Mouse (Mus musculus): ENCODE measurements around the gene Spcs2. TPM values are rescaled to one million over a fixed set of nuclear protein-coding genes. Genes with fewer than 3 reads are reported as not detected.

Gene Spcs2
- 10 to 100 TPM; 76.7 to 79.4 TPM for total RNA-seq (2021)
- long read RNA-seq, experiment 1, transcript Spcs2-201 (5 exons, 2,909 nt): major isoform, 101 of 109 reads
- long read RNA-seq, experiment 1, partial matches to known transcripts: 3 of 109 reads
- long read RNA-seq, experiment 1, other reads (novel, unspliced or antisense): 1 of 109 reads
- long read RNA-seq, experiment 2, transcript Spcs2-201 (5 exons, 2,909 nt): major isoform, 114 of 122 reads
- long read RNA-seq, experiment 2, partial matches to known transcripts: 2 of 122 reads
- long read RNA-seq, experiment 2, other reads (novel, unspliced or antisense): 3 of 122 reads

DNA sequence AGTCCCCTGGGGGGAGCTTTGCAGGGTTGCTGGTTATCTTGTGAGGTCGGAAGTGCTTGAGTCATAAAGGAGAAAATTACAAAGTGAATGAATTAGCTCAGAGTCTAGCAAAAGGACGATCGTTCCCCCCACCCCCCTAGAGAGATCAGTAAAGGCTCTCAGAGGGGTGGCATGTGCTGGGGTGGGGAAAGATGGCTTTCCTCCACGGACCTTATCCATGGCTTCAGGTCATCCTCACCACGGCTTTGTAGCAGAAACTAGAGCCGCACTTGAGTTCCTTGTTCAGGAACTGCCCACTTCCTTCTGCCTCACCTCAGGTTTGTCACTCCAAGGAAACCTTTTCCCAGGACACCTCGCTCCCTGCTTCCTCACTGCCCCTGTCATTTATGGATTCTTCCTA lies at the start of gene Spcs2:
Gene Spcs2, minus strand, starts transcription at position 101 of the 400 bp plus-strand sequence.
- intact Hi-C loops (cut with DNase I): no loop called here
- H3K4me3 ChIP-seq: no peak within 1 kb of the TSS
- DNase-seq: no peak
- no peak within 1 kb of the TSS for H3K27ac ChIP-seq
- no peak for TF ChIP-seq CTCF (IDR thresholded peaks at IDR 0.05)

- TF ChIP-seq CTCF (IDR thresholded peaks at IDR 0.05): no peak
- H3K27ac ChIP-seq: no peak overlapping the region
- H3K4me3 ChIP-seq: no peak overlapping the region
- intact Hi-C loops (cut with DNase I): no loop called here
- no peak for DNase-seq
Observed at GRCm38 (mm10) chr7:99911038-99911437, 47.8 kb upstream of the Spcs2 start.

- Histone ChIP-seq H3K27ac (no peak overlapping the region), H3K4me3 (no peak overlapping the region)
- DNase-seq: no peak
- TF ChIP-seq CTCF (IDR thresholded peaks at IDR 0.05): no peak
- intact Hi-C loops (cut with DNase I): no loop called here
Observed at GRCm38 (mm10) chr7:99907463-99907862, 44.2 kb upstream of the Spcs2 start.

DNA sequence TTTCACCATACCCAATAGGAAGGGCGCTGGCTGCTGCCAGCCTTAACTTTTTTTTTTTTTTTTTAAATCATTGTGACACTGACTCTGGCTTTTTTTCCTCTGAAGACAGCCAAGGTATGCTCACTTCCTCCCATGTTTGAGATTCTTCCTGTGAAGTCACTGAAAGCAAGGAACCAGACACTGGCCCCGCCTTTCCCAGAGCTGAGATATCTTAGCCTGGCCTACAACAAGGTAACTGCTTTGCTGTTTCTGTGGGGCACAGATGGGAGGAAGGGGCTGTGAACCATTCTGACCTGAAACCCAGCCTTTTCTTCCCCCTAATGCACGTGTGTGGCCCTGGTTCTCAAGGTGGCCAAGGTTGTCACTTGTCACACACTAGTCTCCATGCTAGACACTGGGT lies 43.1 kb upstream of the Spcs2 start:
- intact Hi-C loops (cut with DNase I): no loop called here
- DNase-seq: no peak
- H3K27ac ChIP-seq: no peak overlapping the region
- H3K4me3 ChIP-seq: no peak overlapping the region
- no peak for TF ChIP-seq CTCF (IDR thresholded peaks at IDR 0.05)

DNA sequence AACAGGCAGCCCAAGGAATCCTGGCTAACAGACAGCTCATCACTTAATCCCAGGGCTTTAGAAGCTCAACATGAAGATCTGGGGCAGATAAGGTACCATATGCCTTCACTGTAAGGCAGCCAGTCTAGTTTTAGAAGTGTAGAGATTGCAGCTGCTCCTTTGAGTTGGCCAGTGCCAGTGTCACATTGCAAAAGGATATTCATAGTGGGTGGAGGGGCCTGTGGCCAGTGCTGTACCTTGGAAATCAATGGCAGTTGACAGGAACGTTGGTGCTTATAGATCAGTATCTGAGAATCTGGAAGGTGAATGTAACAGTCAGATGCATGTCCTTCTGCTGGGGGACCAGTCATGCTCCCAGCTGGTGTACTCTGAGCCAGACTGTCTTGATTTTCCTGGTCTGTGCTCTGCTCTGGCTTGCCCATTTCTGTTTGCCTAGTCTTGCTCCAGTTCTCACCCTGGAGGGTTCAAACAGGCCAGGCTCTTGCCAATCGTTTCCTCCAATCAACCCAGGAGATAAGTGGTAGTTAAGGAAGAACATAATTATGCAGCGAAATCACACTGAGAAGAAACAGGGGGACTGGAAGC lies 41.3 kb upstream of the Spcs2 start:
- no peak for TF ChIP-seq CTCF (IDR thresholded peaks at IDR 0.05)
- intact Hi-C loops (cut with DNase I): no loop called here
- no peak overlapping the region for H3K4me3 ChIP-seq
- peak overlapping the region; percentile 79 for H3K27ac ChIP-seq
- peak; percentile 52 for DNase-seq

DNA sequence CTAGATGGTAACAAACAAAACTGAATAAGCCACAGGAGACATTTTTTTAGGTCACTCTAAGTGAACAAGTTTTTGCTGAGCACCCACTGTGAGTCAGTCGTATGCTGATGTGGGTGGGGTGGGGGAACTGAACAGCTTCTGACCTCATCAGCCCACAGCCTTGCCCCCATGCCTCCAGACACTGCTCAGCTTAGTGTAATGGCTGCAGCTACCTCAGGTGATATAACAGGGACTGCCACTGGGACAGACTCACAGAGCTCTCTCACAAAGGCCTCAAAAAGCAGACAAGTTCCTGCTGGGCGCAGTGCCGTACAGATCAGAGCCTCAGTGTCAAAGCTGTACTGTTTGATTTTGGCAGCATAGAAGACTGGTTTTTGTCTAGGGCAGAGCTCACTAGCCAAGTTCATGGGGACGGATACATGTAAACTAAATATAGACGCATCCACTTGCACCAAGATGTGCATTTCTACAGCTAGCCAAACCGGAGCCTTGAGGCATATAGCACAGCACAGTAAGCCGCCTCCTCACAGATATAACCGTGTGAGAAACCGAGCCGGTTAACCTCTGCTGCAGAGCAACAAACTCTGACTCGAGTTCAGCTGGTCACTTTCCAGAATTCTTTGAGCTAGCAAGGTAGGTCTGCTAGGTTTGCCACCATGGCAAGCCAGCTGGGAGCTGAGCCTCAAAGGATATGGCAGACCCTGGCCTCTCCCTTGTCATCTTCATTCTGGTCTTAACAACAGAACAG lies 39.8 kb upstream of the Spcs2 start:
- peak overlapping the region; percentile 67 for H3K27ac ChIP-seq

GRCm38 (mm10) chr7:99902208-99902607 lies 38.9 kb upstream of the Spcs2 start:
- DNase-seq: no peak
- Histone ChIP-seq H3K27ac (peak overlapping the region; percentile 67), H3K4me3 (no peak overlapping the region)
- no peak for TF ChIP-seq CTCF (IDR thresholded peaks at IDR 0.05)
- intact Hi-C loops (cut with DNase I): no loop called here

More for the DNA sequence above, 39.8 kb upstream of the Spcs2 start:
- intact Hi-C loops (cut with DNase I): no loop called here
- TF ChIP-seq CTCF (IDR thresholded peaks at IDR 0.05): no peak
- DNase-seq: peak; percentile 51
- H3K4me3 ChIP-seq: peak overlapping the region; percentile 11

DNA sequence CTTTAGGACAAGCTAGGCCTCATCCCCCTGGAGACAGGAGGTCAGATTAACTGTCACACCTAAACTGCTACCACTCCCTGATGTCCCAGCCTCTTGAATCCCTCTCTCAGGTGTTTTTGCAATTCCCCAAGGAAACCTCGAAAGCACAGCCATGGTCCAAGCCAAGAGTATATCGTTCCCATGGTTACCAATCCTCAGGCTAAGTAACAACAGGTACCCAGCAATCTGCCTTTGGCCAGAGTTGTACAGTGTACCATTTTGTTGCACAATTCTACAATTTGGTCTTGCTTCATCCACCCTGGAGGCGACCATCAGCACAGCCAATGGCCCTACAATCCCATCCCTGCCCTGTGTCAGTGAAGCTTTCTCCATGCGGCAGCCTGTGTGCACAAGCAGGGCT lies 33.6 kb upstream of the Spcs2 start:
- H3K27ac ChIP-seq: no peak overlapping the region
- intact Hi-C loops (cut with DNase I): no loop called here
- H3K4me3 ChIP-seq: no peak overlapping the region
- no peak for DNase-seq
- no peak for TF ChIP-seq CTCF (IDR thresholded peaks at IDR 0.05)

- intact Hi-C loops (cut with DNase I): no loop called here
- Histone ChIP-seq H3K4me3 (no peak overlapping the region), H3K27ac (no peak overlapping the region)
- no peak for TF ChIP-seq CTCF (IDR thresholded peaks at IDR 0.05)
- DNase-seq: no peak
Observed at GRCm38 (mm10) chr7:99894478-99894877, 31.2 kb upstream of the Spcs2 start.

DNA sequence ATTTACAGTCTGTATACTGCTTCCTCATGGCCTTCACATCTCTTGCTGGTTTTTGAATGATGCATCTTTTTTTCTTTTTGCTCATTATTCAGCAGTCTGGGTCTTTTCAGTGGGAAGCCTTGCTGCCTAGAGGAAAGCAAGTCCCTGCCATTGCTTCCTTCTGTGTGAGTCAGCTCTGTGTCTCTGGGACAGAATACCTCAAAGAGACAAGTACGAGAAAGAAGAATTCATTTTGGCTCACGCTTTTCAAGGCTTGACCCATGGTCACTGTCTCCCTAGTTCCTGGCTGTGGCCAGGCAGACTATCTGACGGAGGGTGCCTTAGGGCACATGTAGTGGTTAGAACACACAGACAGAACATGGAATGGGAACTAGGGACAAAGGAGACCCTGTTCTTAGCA lies 30.7 kb upstream of the Spcs2 start:
- TF ChIP-seq CTCF (IDR thresholded peaks at IDR 0.05): no peak
- intact Hi-C loops (cut with DNase I): no loop called here
- no peak overlapping the region for H3K27ac ChIP-seq

DNA sequence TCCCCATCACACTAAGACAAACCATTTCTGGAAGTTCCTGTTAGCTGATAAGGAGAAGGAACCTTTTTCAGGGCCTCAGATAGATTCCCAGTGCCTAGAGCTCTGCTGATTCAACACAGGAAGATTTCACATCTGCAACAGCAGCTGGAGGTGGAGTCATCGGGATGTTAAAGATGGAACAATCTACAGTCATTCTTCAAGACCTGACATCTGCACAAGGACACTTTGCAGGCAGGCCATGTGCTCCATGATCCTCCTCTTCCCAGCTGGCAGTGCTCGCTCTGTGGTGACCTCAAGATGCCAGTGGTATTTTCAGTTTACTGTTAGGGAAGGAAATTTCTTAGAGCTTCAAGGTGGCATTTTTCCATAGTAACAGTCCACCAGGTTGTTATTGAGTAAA lies 29.1 kb upstream of the Spcs2 start:
- intact Hi-C loops (cut with DNase I): no loop called here
- H3K4me3 ChIP-seq: no peak overlapping the region
- H3K27ac ChIP-seq: no peak overlapping the region
- DNase-seq: no peak
- no peak for TF ChIP-seq CTCF (IDR thresholded peaks at IDR 0.05)

More for the DNA sequence above, 30.7 kb upstream of the Spcs2 start:
- no peak for DNase-seq
- H3K4me3 ChIP-seq: no peak overlapping the region

- no peak overlapping the region for H3K27ac ChIP-seq
- no peak overlapping the region for H3K4me3 ChIP-seq
- TF ChIP-seq CTCF (IDR thresholded peaks at IDR 0.05): peak; percentile 25
- intact Hi-C loops (cut with DNase I): no loop called here
- no peak for DNase-seq
Observed at GRCm38 (mm10) chr7:99891471-99891870, 28.2 kb upstream of the Spcs2 start.

GRCm38 (mm10) chr7:99890168-99890755 lies 27.0 kb upstream of the Spcs2 start:
- TF ChIP-seq CTCF (IDR thresholded peaks at IDR 0.05): no peak
- no peak for DNase-seq
- Histone ChIP-seq H3K27ac (peak overlapping the region; percentile 48), H3K4me3 (no peak overlapping the region)
- intact Hi-C loops (cut with DNase I): no loop called here

All from gastrocnemius, adult 2 months (tissue).